Mouse (Mus musculus) forebrain, embryonic 16.5 days (tissue): ENCODE data around the gene Spg20. TPM values are rescaled to one million over a fixed set of nuclear protein-coding genes. Genes with fewer than 3 reads are reported as not detected.

Experiments used
- ATAC-seq: fragments of 200-750 bp; cut with Nextera tagmentation; 2 replicates; pipeline ENCODE4 v1.8.0; 2017; ENCODE audit warnings: mild to moderate bottlenecking, moderate library complexity
- H3K27ac ChIP-seq: fragments of 300-500 bp; sonication (generic); 2 replicates; pipeline ENCODE4 v1.5.1; 2014; ENCODE audit warnings: low read length, control low read depth
- H3K27me3 ChIP-seq: fragments of 300-500 bp; sonication (generic); replicated peaks from 2 replicates; pipeline ENCODE4 v1.6.1; 2014; ENCODE audit warnings: low read length; ENCODE audit not compliant: control insufficient read depth, insufficient read depth
- H3K36me3 ChIP-seq: fragments of 300-500 bp; sonication (generic); 2 replicates; pipeline ENCODE4 v1.6.1; 2014; ENCODE audit not compliant: control insufficient read depth, insufficient read depth
- H3K4me1 ChIP-seq: fragments of 300-500 bp; sonication (generic); replicated peaks from 2 replicates; pipeline ENCODE4 v1.6.1; 2014; ENCODE audit warnings: low read length; ENCODE audit not compliant: control insufficient read depth, insufficient read depth
- H3K4me2 ChIP-seq: fragments of 300-500 bp; sonication (generic); 2 replicates; pipeline ENCODE4 v1.6.1; 2014; ENCODE audit warnings: mild to moderate bottlenecking, low read length, control low read depth
- H3K4me3 ChIP-seq: fragments of 300-500 bp; sonication (generic); replicated peaks from 2 replicates; pipeline ENCODE4 v1.5.1; 2014; ENCODE audit warnings: mild to moderate bottlenecking, low read length, control low read depth
- H3K9ac ChIP-seq: fragments of 300-500 bp; sonication (generic); replicated peaks from 2 replicates; pipeline ENCODE4 v1.6.1; 2014; ENCODE audit warnings: low read depth, low read length, control low read depth
- H3K9me3 ChIP-seq: fragments of 300-500 bp; sonication (generic); 2 replicates; pipeline ENCODE4 v1.6.1; 2016; ENCODE audit warnings: low read length; ENCODE audit not compliant: control insufficient read depth
- WGBS: fragments of 180-500 bp; shearing (Covaris S2); extraction: QIAGEN DNeasy Blood & Tissue Kit; methylation state at CpG from one replicate; pipeline ENCODE4 v1.1.7; 2014; 5-methylcytosine and 5-hydroxymethylcytosine counted together
- polyA plus RNA-seq: library from polyadenylated mRNA; unstranded; fragments of >200 nt; fragmentation: Nextera tagmentation; extraction: Ambion mirVana; gene quantifications from 2 replicates; pipeline ENCODE4 v1.2.1, GENCODE M21; 2015

Spg20 gene
- polyA plus RNA-seq, 1 experiment from 2014 or later: 19.5 TPM

GRCm38 (mm10) chr3:55152673-55153334 is 40.9 kb downstream of the Spg20 start:
- no peaks in the 10 kb centered on the region for H3K27me3 ChIP-seq
- 0 out of 2 replicates have a peak, but pooled peaks cover 2% of the 10 kb centered on the region for H3K4me1 ChIP-seq
- no peak overlapping the region for H3K4me3 ChIP-seq
- H3K9me3 ChIP-seq: no peaks in the 10 kb centered on the region
- H3K9ac ChIP-seq: no peak overlapping the region
- H3K4me2 ChIP-seq: no peak overlapping the region
- no peak overlapping the region for H3K27ac ChIP-seq
- 66% methylated on average over 6 of the region's 6 CpGs for whole genome bisulfite sequencing
- peak; percentile 47 for ATAC-seq
- no peaks in the 10 kb centered on the region for H3K36me3 ChIP-seq

GRCm38 (mm10) chr3:55154163-55154562 is 42.3 kb downstream of the Spg20 start:
- no peak overlapping the region for H3K9ac ChIP-seq
- no peak for ATAC-seq
- 87% methylated on average over 7 of the region's 7 CpGs for WGBS

GRCm38 (mm10) chr3:55157413-55157812 is 45.5 kb downstream of the Spg20 start:
- 48% methylated on average over 5 of the region's 5 CpGs for WGBS
- Histone ChIP-seq H3K27ac (no peak overlapping the region), H3K4me2 (no peak overlapping the region)

More at GRCm38 (mm10) chr3:55154163-55154562, 42.3 kb downstream of the Spg20 start:
- Histone ChIP-seq H3K36me3 (no peaks in the 10 kb centered on the region), H3K9me3 (no peaks in the 10 kb centered on the region), H3K4me1 (0 out of 2 replicates have a peak, but pooled peaks cover 2% of the 10 kb centered on the region), H3K4me2 (no peak overlapping the region), H3K27ac (no peak overlapping the region), H3K4me3 (no peak overlapping the region), H3K27me3 (no peaks in the 10 kb centered on the region)

GRCm38 (mm10) chr3:55161144-55161543 is 49.2 kb downstream of the Spg20 start:
- H3K27me3 ChIP-seq: no peaks in the 10 kb centered on the region
- no peak overlapping the region for H3K4me3 ChIP-seq
- ATAC-seq: no peak
- H3K4me1 ChIP-seq: 0 out of 2 replicates have a peak, but pooled peaks cover 2% of the 10 kb centered on the region
- H3K36me3 ChIP-seq: no peaks in the 10 kb centered on the region
- no peak overlapping the region for H3K27ac ChIP-seq
- no peak overlapping the region for H3K9ac ChIP-seq
- H3K4me2 ChIP-seq: no peak overlapping the region
- WGBS: 46% methylated on average over 7 of the region's 7 CpGs
- no peaks in the 10 kb centered on the region for H3K9me3 ChIP-seq

More at GRCm38 (mm10) chr3:55157413-55157812, 45.5 kb downstream of the Spg20 start:
- Histone ChIP-seq H3K9me3 (no peaks in the 10 kb centered on the region), H3K27me3 (no peaks in the 10 kb centered on the region), H3K9ac (no peak overlapping the region), H3K4me3 (no peak overlapping the region), H3K4me1 (0 out of 2 replicates have a peak, but pooled peaks cover 2% of the 10 kb centered on the region), H3K36me3 (no peaks in the 10 kb centered on the region)
- ATAC-seq: peak; percentile 58

- H3K36me3 ChIP-seq: no peaks in the 10 kb centered on the region
- H3K9ac ChIP-seq: no peak overlapping the region
- no peaks in the 10 kb centered on the region for H3K4me1 ChIP-seq
- H3K27ac ChIP-seq: no peak overlapping the region
- H3K9me3 ChIP-seq: no peaks in the 10 kb centered on the region
- 48% methylated on average over 4 of the region's 4 CpGs for WGBS
- no peaks in the 10 kb centered on the region for H3K27me3 ChIP-seq
- no peak overlapping the region for H3K4me2 ChIP-seq
- no peak overlapping the region for H3K4me3 ChIP-seq
- no peak for ATAC-seq
Observed at GRCm38 (mm10) chr3:55163510-55163909, 51.6 kb downstream of the Spg20 start.

GRCm38 (mm10) chr3:55172478-55172877 is 60.6 kb downstream of the Spg20 start:
- Histone ChIP-seq H3K9ac (no peak overlapping the region), H3K4me3 (no peak overlapping the region), H3K27ac (no peak overlapping the region), H3K36me3 (no peaks in the 10 kb centered on the region), H3K4me2 (no peak overlapping the region), H3K4me1 (no peaks in the 10 kb centered on the region), H3K27me3 (no peaks in the 10 kb centered on the region), H3K9me3 (no peaks in the 10 kb centered on the region)
- ATAC-seq: no peak
- WGBS: 80% methylated on average over 3 of the region's 3 CpGs

- Histone ChIP-seq H3K4me2 (no peak overlapping the region), H3K4me3 (no peak overlapping the region), H3K9ac (no peak overlapping the region), H3K27me3 (no peaks in the 10 kb centered on the region), H3K36me3 (no peaks in the 10 kb centered on the region), H3K4me1 (no peaks in the 10 kb centered on the region), H3K27ac (no peak overlapping the region), H3K9me3 (no peaks in the 10 kb centered on the region)
- no peak for ATAC-seq
- WGBS: 64% methylated on average over 6 of the region's 6 CpGs
Observed at GRCm38 (mm10) chr3:55177271-55177670, 65.4 kb downstream of the Spg20 start.

GRCm38 (mm10) chr3:55181766-55182165 is 69.9 kb downstream of the Spg20 start, which contains the start of gene Sohlh2:
Gene Sohlh2 (plus strand): TSS chr3:55182028.
- ATAC-seq: no peak
- Histone ChIP-seq H3K9me3 (no peaks in the 10 kb centered on the region), H3K36me3 (no peaks in the 10 kb centered on the region), H3K4me1 (no peaks in the 10 kb centered on the region), H3K9ac (no peak within 1 kb of the TSS), H3K27me3 (no peaks in the 10 kb centered on the region), H3K4me3 (no peak within 1 kb of the TSS), H3K27ac (no peak within 1 kb of the TSS), H3K4me2 (no peak within 1 kb of the TSS)
- WGBS: 95% methylated on average over 22 of the region's 22 CpGs
